Mouse (Mus musculus) erythroblast, adult 5-6 weeks (primary cell): ENCODE data around the gene Sel1l. TPM values are rescaled to one million over a fixed set of nuclear protein-coding genes. Genes with fewer than 3 reads are reported as not detected.

Source experiments
- ATAC-seq: replicated peaks from 2 replicates; pipeline ENCODE4 v1.8.0; 2016; ENCODE audit warnings: moderate number of reproducible peaks, mild to moderate bottlenecking, moderate TSS enrichment, inconsistent platforms; ENCODE audit not compliant: poor library complexity, low FRiP score, severe bottlenecking
- total RNA-seq, 2 experiments: library from RNA; stranded (forward) in 1 of 2; stranded (reverse) in 1 of 2; fragments of 150-400 nt in 1 of 2; fragments of 200-764, 138-1000 nt in 1 of 2; gene quantifications; 2 replicates each; pipeline versions ENCODE4 v1.2.3 to v1.2.4; 2015 to 2017; ENCODE audit warnings: low replicate concordance in 2 of 2

The Sel1l gene
- total RNA-seq (2015; ENCODE audit: low replicate concordance) (19.0 and 27.4 TPM in 2 replicates), total RNA-seq (2017; ENCODE audit: low replicate concordance) (13.6 and 29.1 TPM in 2 replicates)

GRCm38 (mm10) chr12:91849045-91849467, at the start of gene Sel1l:
Gene Sel1l, minus strand, starts transcription at chr12:91849157.
- ATAC-seq: peak; percentile 99

- no peak for ATAC-seq
Measured at GRCm38 (mm10) chr12:91892622-91893560, 43.9 kb upstream of the Sel1l start.

GRCm38 (mm10) chr12:91880431-91880830, 31.5 kb upstream of the Sel1l start:
- ATAC-seq: no peak

- no peak for ATAC-seq
Measured at GRCm38 (mm10) chr12:91878912-91879250, 29.9 kb upstream of the Sel1l start.

GRCm38 (mm10) chr12:91878056-91878911, 29.3 kb upstream of the Sel1l start:
- no peak for ATAC-seq

- no peak for ATAC-seq
Measured at GRCm38 (mm10) chr12:91877646-91878045, 28.7 kb upstream of the Sel1l start.

- ATAC-seq: no peak
Measured at GRCm38 (mm10) chr12:91870671-91871070, 21.7 kb upstream of the Sel1l start.

- no peak for ATAC-seq
Measured at GRCm38 (mm10) chr12:91869352-91869751, 20.4 kb upstream of the Sel1l start.

GRCm38 (mm10) chr12:91854330-91854729, 5.4 kb upstream of the Sel1l start:
- no peak for ATAC-seq

GRCm38 (mm10) chr12:91848394-91849044, 438 bp downstream of the Sel1l start:
- ATAC-seq: peak; percentile 44

- no peak for ATAC-seq
Measured at GRCm38 (mm10) chr12:91846038-91846437, 2.9 kb downstream of the Sel1l start.

- no peak for ATAC-seq
Measured at GRCm38 (mm10) chr12:91845393-91845792, 3.6 kb downstream of the Sel1l start.

GRCm38 (mm10) chr12:91844542-91844941, 4.4 kb downstream of the Sel1l start:
- ATAC-seq: no peak

GRCm38 (mm10) chr12:91843888-91844287, 5.1 kb downstream of the Sel1l start:
- no peak for ATAC-seq

GRCm38 (mm10) chr12:91841714-91842113, 7.2 kb downstream of the Sel1l start:
- ATAC-seq: no peak

GRCm38 (mm10) chr12:91838261-91838660, 10.7 kb downstream of the Sel1l start:
- ATAC-seq: no peak

GRCm38 (mm10) chr12:91837401-91838065, 11.4 kb downstream of the Sel1l start:
- no peak for ATAC-seq

- ATAC-seq: no peak
Measured at GRCm38 (mm10) chr12:91833939-91834333, 15.0 kb downstream of the Sel1l start.

GRCm38 (mm10) chr12:91833237-91833938, 15.6 kb downstream of the Sel1l start:
- ATAC-seq: no peak
